In the genomic region with DNA sequence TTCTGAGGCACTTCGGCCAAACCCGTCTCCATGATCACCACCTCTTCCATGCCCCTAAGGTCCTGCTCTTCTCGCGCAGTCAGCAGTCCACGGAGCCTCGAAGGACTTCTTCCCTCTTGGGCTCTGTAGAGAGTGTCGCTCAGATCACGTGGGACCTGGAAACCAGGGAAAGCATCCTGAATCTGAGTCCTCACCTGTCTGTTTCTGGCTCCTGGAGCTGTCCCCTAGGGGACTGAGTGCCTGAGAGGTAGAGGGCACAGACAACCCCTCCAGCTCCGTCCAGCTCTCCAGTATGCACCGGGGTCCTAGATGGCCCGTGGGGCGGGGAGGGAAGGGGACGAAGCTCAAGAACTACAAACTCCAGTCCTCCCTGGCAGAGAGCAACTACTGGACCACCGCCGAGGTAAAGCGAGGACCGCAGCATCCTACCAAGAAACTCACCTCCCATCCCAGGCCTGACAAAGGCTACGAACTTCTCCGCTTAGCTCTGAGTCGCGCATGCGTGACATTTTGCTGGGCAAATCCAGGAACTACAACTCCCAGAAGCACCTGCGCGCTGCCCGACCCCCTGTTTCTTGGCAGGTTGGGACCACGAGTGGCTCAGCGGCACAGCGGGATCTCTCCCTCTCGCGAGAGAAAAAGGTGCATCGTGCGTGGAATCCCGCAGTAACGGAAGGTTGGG, we compare ENCODE assay signal across 9 mouse cellular contexts. TPM values are rescaled to one million over a fixed set of nuclear protein-coding genes. Genes with fewer than 3 reads are reported as not detected.
DNase-seq lines count a peak whose midpoint lies in the region; ATAC-seq and TF ChIP-seq lines count a peak whose summit lies in the region.
"Had no signal": no experiment of that assay in that cellular context is flagged by ENCODE, and none has a peak within 500 bp of the region (broad histone marks: within the 10 kb centered on the region; RNA-seq: fewer than 3 reads in every experiment).

A gene (minus strand): TSS at position 528 of the 682 bp plus-strand sequence.

- peaks cover 8% of the 10 kb centered on the region for H3K4me1 ChIP-seq in forebrain, embryonic 13.5 days
- H3K4me1 ChIP-seq in heart, postnatal 0 days (ENCODE audit: control insufficient read depth, insufficient read depth): peaks cover 14% of the 10 kb centered on the region
- H3K4me1 ChIP-seq in liver, embryonic 13.5 days (replicated peaks): peaks cover 12% of the 10 kb centered on the region

- H3K4me2 ChIP-seq in forebrain, embryonic 13.5 days: peak within 1 kb of the TSS; percentile 74
- peak within 1 kb of the TSS; percentile 87 for H3K4me2 ChIP-seq in heart, postnatal 0 days (ENCODE audit: low read depth, low read length)
- H3K4me2 ChIP-seq in liver, embryonic 13.5 days: peak within 1 kb of the TSS; percentile 69

- peaks cover 34% of the 10 kb centered on the region for H3K36me3 ChIP-seq in forebrain, embryonic 13.5 days (ENCODE audit: poor library complexity, severe bottlenecking)
- H3K36me3 ChIP-seq in heart, postnatal 0 days (replicated peaks; ENCODE audit: control insufficient read depth, insufficient read depth, low read length): peaks cover 5% of the 10 kb centered on the region
- no peaks in the 10 kb centered on the region for H3K36me3 ChIP-seq in liver, embryonic 13.5 days
- H3K36me3 ChIP-seq in splenic B cell, adult 2 months (ENCODE audit: control insufficient read depth, insufficient read depth, low read length, poor library complexity, severe bottlenecking): no peaks in the 10 kb centered on the region

- WGBS in forebrain, embryonic 13.5 days: 6% methylated on average over 34 of the region's 34 CpGs
- 6% methylated on average over 34 of the region's 34 CpGs for WGBS in heart, postnatal 0 days
- WGBS in liver, embryonic 13.5 days (ENCODE audit: insufficient replicate concordance): 6% methylated on average over 34 of the region's 34 CpGs

- H3K9ac ChIP-seq in forebrain, embryonic 13.5 days: peak within 1 kb of the TSS; percentile 76
- peak within 1 kb of the TSS; percentile 54 for H3K9ac ChIP-seq in heart, postnatal 0 days (replicated peaks; ENCODE audit: low read depth, low read length)
- H3K9ac ChIP-seq in liver, embryonic 13.5 days: peak within 1 kb of the TSS; percentile 57

- 0 out of 2 replicates have a peak, but pooled peaks cover 3% of the 10 kb centered on the region for H3K9me3 ChIP-seq in forebrain, embryonic 13.5 days (replicated peaks)
- no peaks in the 10 kb centered on the region for H3K9me3 ChIP-seq in heart, postnatal 0 days (replicated peaks; ENCODE audit: control insufficient read depth, low read length)
- H3K9me3 ChIP-seq in liver, embryonic 13.5 days (replicated peaks): no peaks in the 10 kb centered on the region

- peak within 1 kb of the TSS; percentile 60 for H3K4me3 ChIP-seq in forebrain, embryonic 13.5 days
- peak within 1 kb of the TSS; percentile 57 for H3K4me3 ChIP-seq in heart, postnatal 0 days (ENCODE audit: low read depth, low read length)
- H3K4me3 ChIP-seq in liver, embryonic 13.5 days (replicated peaks): peak within 1 kb of the TSS; percentile 59

- ATAC-seq in forebrain, embryonic 13.5 days: peak; percentile 97
- ATAC-seq in heart, postnatal 0 days (ENCODE audit: insufficient read depth, low read depth): peak; percentile 95
- peak; percentile 74 for ATAC-seq in liver, embryonic 13.5 days (ENCODE audit: low read depth)

- TF ChIP-seq CTCF in heart, postnatal 0 days (IDR thresholded peaks at IDR 0.05; ENCODE audit: low read depth): no peak

- H3K27me3 ChIP-seq in forebrain, embryonic 13.5 days: no peaks in the 10 kb centered on the region
- H3K27me3 ChIP-seq in heart, postnatal 0 days (ENCODE audit: control insufficient read depth, insufficient read depth, low read length): no peaks in the 10 kb centered on the region
- no peaks in the 10 kb centered on the region for H3K27me3 ChIP-seq in liver, embryonic 13.5 days
- no peaks in the 10 kb centered on the region for H3K27me3 ChIP-seq in splenic B cell, adult 2 months (ENCODE audit: control insufficient read depth, insufficient read depth, low read length, poor library complexity, severe bottlenecking)

- DNase-seq in CD4-positive helper T cell, adult 2 months (ENCODE audit: low read depth, low spot score): peak; percentile 70
- peak; percentile 46 for DNase-seq in c-Kit-positive CD71-positive TER-119-negative erythroid progenitor cells, embryonic 14.5 days (ENCODE audit: low read depth)
- peak; percentile 88 for DNase-seq in heart, postnatal 0 days (ENCODE audit: low spot score)
- DNase-seq in kidney, postnatal 25 days: peak; percentile 77 to 87
- DNase-seq in liver, embryonic 13.5 days: peak; percentile 65
- DNase-seq in natural killer cell, adult 2 months (ENCODE audit: low spot score in 2 of 2): peak; percentile 34 to 63
- DNase-seq in splenic B cell, adult 2 months (ENCODE audit: low read depth, low spot score): peak; percentile 81

- TF ChIP-seq EP300 in heart, postnatal 0 days (IDR thresholded peaks at IDR 0.05; ENCODE audit: low read depth): no peak

- 0 out of 2 replicates have a peak within 1 kb of the TSS, but pooled peaks have one; percentile 44 for H3K27ac ChIP-seq in forebrain, embryonic 13.5 days
- no peak within 1 kb of the TSS for H3K27ac ChIP-seq in heart, postnatal 0 days (ENCODE audit: low read depth)
- no peak within 1 kb of the TSS for H3K27ac ChIP-seq in liver, embryonic 13.5 days

RNA-seq across cellular contexts. Expression of the gene that starts here (rescaled TPM):
- polyA plus RNA-seq in forebrain, embryonic 13.5 days (2015; fragmentation: Nextera tagmentation; extraction: Ambion mirVana): 34.9 TPM in 2 replicates
- total RNA-seq in heart, postnatal 0 days (2014; rRNA removed; ENCODE audit: low replicate concordance): 2.0 and 3.5 TPM in 2 replicates
- polyA plus RNA-seq in heart, postnatal 0 days (2015; fragmentation: Nextera tagmentation; extraction: Ambion mirVana): 3.3 and 3.5 TPM in 2 replicates
- polyA plus RNA-seq in liver, embryonic 13.5 days (2015; fragmentation: Nextera tagmentation; extraction: Ambion mirVana): 1.8 and 2.1 TPM in 2 replicates
- polyA plus RNA-seq: C2C12 had no signal
